Mouse (Mus musculus): ENCODE data around the gene Wnt8b. TPM values are rescaled to one million over a fixed set of nuclear protein-coding genes. Genes with fewer than 3 reads are reported as not detected.
A peak's percentile ranks its signal among the peaks of the same experiment; 100 is the strongest.

The Wnt8b gene
- total and polyA plus RNA-seq, 3 experiments = not detected

DNA sequence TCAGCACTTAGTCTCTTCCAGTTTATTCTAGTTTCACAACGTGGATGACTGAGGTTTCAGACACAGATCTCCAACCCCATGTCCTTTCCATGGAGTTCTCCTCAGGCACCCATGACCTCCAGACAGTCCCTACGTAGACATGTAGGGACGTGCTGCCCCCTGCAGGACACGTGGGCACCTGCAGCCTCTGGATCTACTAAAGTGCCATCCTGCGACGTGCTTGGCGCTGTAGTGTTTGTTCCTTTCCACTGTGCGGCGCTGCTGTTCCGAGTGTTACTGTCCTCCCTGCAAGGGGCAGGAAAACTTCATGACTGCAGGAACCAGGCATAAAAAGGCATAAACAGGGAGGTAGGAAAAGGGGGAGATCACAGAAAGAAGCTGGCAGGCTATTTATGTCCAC lies 19.1 kb upstream of the Wnt8b start (continued):
- no peak for TF ChIP-seq GATA1 (IDR thresholded peaks at IDR 0.05; ENCODE audit: low read depth, low read length)
- no peak for TF ChIP-seq ELF1 (IDR thresholded peaks at IDR 0.05; ENCODE audit: low read depth, low read length)
- TF ChIP-seq TAL1 (IDR thresholded peaks at IDR 0.05; ENCODE audit: low read length) = no peak
- TF ChIP-seq HCFC1 (IDR thresholded peaks at IDR 0.05; ENCODE audit: low read depth, low read length) = no peak
- TF ChIP-seq E2F4 (IDR thresholded peaks at IDR 0.05; ENCODE audit: borderline replicate concordance, low read depth, low read length) = no peak
- TF ChIP-seq RCOR1 (IDR thresholded peaks at IDR 0.05; ENCODE audit: low read depth, low read length) = no peak
- TF ChIP-seq USF2 (IDR thresholded peaks at IDR 0.05; ENCODE audit: borderline replicate concordance in 1 of 2, insufficient read depth in 1 of 2, low read depth in 1 of 2, low read length in 2 of 2) = no peak
- no peak for TF ChIP-seq CHD2 (IDR thresholded peaks at IDR 0.05; ENCODE audit: low read length)
- TF ChIP-seq MAFK (IDR thresholded peaks at IDR 0.05; ENCODE audit: borderline replicate concordance, low read depth, low read length) = no peak
- no peak for TF ChIP-seq MYB (IDR thresholded peaks at IDR 0.05; ENCODE audit: low read depth, low read length)
- no peak for TF ChIP-seq BHLHE40 (IDR thresholded peaks at IDR 0.05; ENCODE audit: borderline replicate concordance, low read depth, low read length)
- no peak for TF ChIP-seq KAT2A (conservative IDR thresholded peaks at IDR 0.05; ENCODE audit: low read depth, low read length)
- peak; percentile 88 for TF ChIP-seq MAX (IDR thresholded peaks at IDR 0.05; ENCODE audit: low read length)
- TF ChIP-seq SIN3A (IDR thresholded peaks at IDR 0.05; ENCODE audit: low read length) = no peak
- TF ChIP-seq SMC3 (IDR thresholded peaks at IDR 0.05; ENCODE audit: low read depth, low read length) = peak; percentile 90
- no peak for TF ChIP-seq JUND (IDR thresholded peaks at IDR 0.05; ENCODE audit: low read depth, low read length)

DNA sequence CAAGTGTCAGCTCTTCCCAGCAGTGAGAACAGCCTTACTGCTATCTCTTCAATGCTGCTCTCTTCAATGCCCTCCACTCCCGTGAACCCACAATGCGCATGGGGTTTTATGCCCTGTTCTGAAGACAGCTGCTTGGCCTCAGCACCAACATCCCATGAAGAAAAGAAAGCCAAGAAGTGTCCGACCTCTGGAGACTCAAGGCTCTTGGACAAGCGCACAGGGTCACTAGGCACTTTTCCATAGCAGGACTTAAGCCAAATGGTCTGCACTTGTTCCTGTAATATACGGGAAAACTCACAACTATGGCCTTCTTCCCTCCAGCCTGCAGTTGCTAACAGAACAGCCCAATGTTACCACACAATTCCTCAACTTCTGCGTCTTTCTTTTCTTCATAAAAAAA lies 18.0 kb upstream of the Wnt8b start:
- no peak overlapping the region for H3K4me3 ChIP-seq (ENCODE audit: control insufficient read depth in 1 of 2, insufficient read depth in 1 of 2, low read depth in 2 of 2, low read length in 2 of 2)
- no peaks in the 10 kb centered on the region for H3K79me2 ChIP-seq (ENCODE audit: control insufficient read depth, insufficient read depth, low read length, poor library complexity)
- H3K27me3 ChIP-seq (ENCODE audit: control insufficient read depth in 1 of 2, insufficient read depth in 2 of 2, low read length in 2 of 2) = peaks cover 4 to 6% of the 10 kb centered on the region in 2 experiments
- DNase-seq (ENCODE audit: low read depth, low spot score) = no peak
- no peak overlapping the region for H3K27ac ChIP-seq (ENCODE audit: control insufficient read depth, low read depth, low read length)
- H3K9me3 ChIP-seq (replicated peaks; ENCODE audit: insufficient read depth, low read length) = no peaks in the 10 kb centered on the region
- TF ChIP-seq POLR2AphosphoS2 (IDR thresholded peaks at IDR 0.05; ENCODE audit: low read length) (no peak), MEF2A (IDR thresholded peaks at IDR 0.05; ENCODE audit: extremely low read depth, insufficient replicate concordance, low read depth, low read length, poor library complexity, severe bottlenecking) (no peak), ETS1 (IDR thresholded peaks at IDR 0.05; ENCODE audit: low read depth, low read length) (no peak), GABPA (IDR thresholded peaks at IDR 0.05; ENCODE audit: low read depth, low read length) (no peak), CTCF (IDR thresholded peaks at IDR 0.05 in 2 of 3, conservative IDR thresholded peaks at IDR 0.05 in 1 of 3; ENCODE audit: control insufficient read depth in 1 of 3, insufficient read depth in 1 of 3, low read depth in 2 of 3, low read length in 3 of 3, poor library complexity in 1 of 3, severe bottlenecking in 1 of 3) (no peak), MAX (IDR thresholded peaks at IDR 0.05; ENCODE audit: low read length) (no peak), CHD1 (IDR thresholded peaks at IDR 0.05; ENCODE audit: low read depth, low read length) (no peak), EP300 (IDR thresholded peaks at IDR 0.05; ENCODE audit: low read depth in 1 of 2, low read length in 2 of 2) (no peak), TAL1 (IDR thresholded peaks at IDR 0.05; ENCODE audit: low read length) (no peak), NRF1 (IDR thresholded peaks at IDR 0.05; ENCODE audit: insufficient read depth, low read depth, low read length, poor library complexity, severe bottlenecking) (no peak), SMC3 (IDR thresholded peaks at IDR 0.05; ENCODE audit: low read depth, low read length) (no peak), MXI1 (IDR thresholded peaks at IDR 0.05; ENCODE audit: low read depth, low read length) (no peak), TBP (IDR thresholded peaks at IDR 0.05; ENCODE audit: low read depth, low read length) (no peak)
- no peaks in the 10 kb centered on the region for H3K4me1 ChIP-seq (ENCODE audit: control insufficient read depth in 1 of 2, insufficient read depth in 2 of 2, low read length in 2 of 2)
- H3K9ac ChIP-seq (ENCODE audit: control insufficient read depth, low read depth, low read length, poor library complexity, severe bottlenecking) = no peak overlapping the region
- H3K36me3 ChIP-seq (ENCODE audit: control insufficient read depth in 1 of 2, insufficient read depth in 2 of 2, low read length in 2 of 2) = no peaks in the 10 kb centered on the region
